Mouse (Mus musculus) midbrain, embryonic 14.5 days (tissue): ENCODE results near the gene Spag9. TPM values are rescaled to one million over a fixed set of nuclear protein-coding genes. Genes with fewer than 3 reads are reported as not detected.

Experiments used
- ATAC-seq: fragments of 200-750 bp; cut with Nextera tagmentation; 2 replicates; pipeline ENCODE4 v1.8.0; 2017; ENCODE audit warnings: moderate number of reproducible peaks, moderate library complexity; ENCODE audit not compliant: low FRiP score, low TSS enrichment
- DNase-seq: peaks from one replicate; pipeline ENCODE4 v3.0.0-alpha.2; 2015
- H3K27ac ChIP-seq: fragments of 300-500 bp; sonication (generic); replicated peaks from 2 replicates; pipeline ENCODE4 v1.5.1; 2014; ENCODE audit warnings: mild to moderate bottlenecking, low read depth, low read length, moderate library complexity
- H3K27me3 ChIP-seq: fragments of 300-500 bp; sonication (generic); 2 replicates; pipeline ENCODE4 v1.6.1; 2014; ENCODE audit warnings: low read length, control low read depth, mixed read lengths; ENCODE audit not compliant: control insufficient read depth, insufficient read depth
- H3K36me3 ChIP-seq: fragments of 300-500 bp; sonication (generic); 2 replicates; pipeline ENCODE4 v1.6.1; 2014; ENCODE audit warnings: low read length, control low read depth; ENCODE audit not compliant: control insufficient read depth, insufficient read depth
- H3K4me1 ChIP-seq: fragments of 300-500 bp; sonication (generic); 2 replicates; pipeline ENCODE4 v1.6.1; 2014; ENCODE audit warnings: mild to moderate bottlenecking, antibody characterized with exemption, low read length, control low read depth; ENCODE audit not compliant: control insufficient read depth, insufficient read depth
- H3K4me2 ChIP-seq: fragments of 300-500 bp; sonication (generic); 2 replicates; pipeline ENCODE4 v1.6.1; 2014; ENCODE audit warnings: mild to moderate bottlenecking, low read length, moderate library complexity
- H3K4me3 ChIP-seq: fragments of 300-500 bp; sonication (generic); replicated peaks from 2 replicates; pipeline ENCODE4 v1.5.1; 2014; ENCODE audit warnings: low read depth, low read length
- H3K9ac ChIP-seq: fragments of 300-500 bp; sonication (generic); replicated peaks from 2 replicates; pipeline ENCODE4 v1.6.1; 2014; ENCODE audit warnings: mild to moderate bottlenecking, low read length, moderate library complexity
- H3K9me3 ChIP-seq: fragments of 300-500 bp; sonication (generic); 2 replicates; pipeline ENCODE4 v1.6.1; 2016; ENCODE audit warnings: low read length, control low read depth, mixed read lengths; ENCODE audit not compliant: control insufficient read depth
- WGBS: fragments of 180-500 bp; shearing (Covaris S2); extraction: QIAGEN DNeasy Blood & Tissue Kit; methylation state at CpG from one replicate; pipeline ENCODE4 v1.1.7; 2014; 5-methylcytosine and 5-hydroxymethylcytosine counted together
- polyA plus RNA-seq: library from polyadenylated mRNA; unstranded; fragments of >200 nt; fragmentation: Nextera tagmentation; extraction: Ambion mirVana; gene quantifications from 2 replicates; pipeline ENCODE4 v1.2.1, GENCODE M21; 2014

Gene Spag9
- polyA plus RNA-seq, 1 experiment from 2014 or later = 140 TPM

GRCm38 (mm10) chr11:93994531-93994930 is 1.4 kb upstream of the Spag9 start:
- Histone ChIP-seq H3K4me1 (peaks cover 25% of the 10 kb centered on the region), H3K36me3 (no peaks in the 10 kb centered on the region), H3K9ac (no peak overlapping the region), H3K4me2 (peak overlapping the region; percentile 93), H3K4me3 (no peak overlapping the region), H3K9me3 (no peaks in the 10 kb centered on the region), H3K27ac (no peak overlapping the region), H3K27me3 (no peaks in the 10 kb centered on the region)
- 61% methylated on average over 5 of the region's 5 CpGs for WGBS
- DNase-seq = no peak
- ATAC-seq = no peak

GRCm38 (mm10) chr11:93995111-93995719 is 676 bp upstream of the Spag9 start:
- no peak for DNase-seq
- Histone ChIP-seq H3K36me3 (no peaks in the 10 kb centered on the region), H3K4me1 (peaks cover 25% of the 10 kb centered on the region), H3K4me3 (peak overlapping the region; percentile 84), H3K27ac (peak overlapping the region; percentile 92), H3K9me3 (no peaks in the 10 kb centered on the region), H3K27me3 (no peaks in the 10 kb centered on the region), H3K4me2 (peak overlapping the region; percentile 93), H3K9ac (peak overlapping the region; percentile 90)
- peak; percentile 3; the same call in 1 of the 2 replicates for ATAC-seq
- 10% methylated on average over 15 of the region's 15 CpGs for WGBS

GRCm38 (mm10) chr11:93996306-93997140 is 632 bp downstream of the Spag9 start:
- peak overlapping the region; percentile 92 for H3K27ac ChIP-seq
- H3K4me3 ChIP-seq = peak overlapping the region; percentile 84
- H3K9me3 ChIP-seq = no peaks in the 10 kb centered on the region
- DNase-seq = peak; percentile 20
- H3K9ac ChIP-seq = peak overlapping the region; percentile 90
- peaks cover 25% of the 10 kb centered on the region for H3K4me1 ChIP-seq
- peak; percentile 68 for ATAC-seq
- H3K27me3 ChIP-seq = no peaks in the 10 kb centered on the region
- peak overlapping the region; percentile 93 for H3K4me2 ChIP-seq
- H3K36me3 ChIP-seq = no peaks in the 10 kb centered on the region
- WGBS = under 1% methylated on average over 58 of the region's 58 CpGs

DNA sequence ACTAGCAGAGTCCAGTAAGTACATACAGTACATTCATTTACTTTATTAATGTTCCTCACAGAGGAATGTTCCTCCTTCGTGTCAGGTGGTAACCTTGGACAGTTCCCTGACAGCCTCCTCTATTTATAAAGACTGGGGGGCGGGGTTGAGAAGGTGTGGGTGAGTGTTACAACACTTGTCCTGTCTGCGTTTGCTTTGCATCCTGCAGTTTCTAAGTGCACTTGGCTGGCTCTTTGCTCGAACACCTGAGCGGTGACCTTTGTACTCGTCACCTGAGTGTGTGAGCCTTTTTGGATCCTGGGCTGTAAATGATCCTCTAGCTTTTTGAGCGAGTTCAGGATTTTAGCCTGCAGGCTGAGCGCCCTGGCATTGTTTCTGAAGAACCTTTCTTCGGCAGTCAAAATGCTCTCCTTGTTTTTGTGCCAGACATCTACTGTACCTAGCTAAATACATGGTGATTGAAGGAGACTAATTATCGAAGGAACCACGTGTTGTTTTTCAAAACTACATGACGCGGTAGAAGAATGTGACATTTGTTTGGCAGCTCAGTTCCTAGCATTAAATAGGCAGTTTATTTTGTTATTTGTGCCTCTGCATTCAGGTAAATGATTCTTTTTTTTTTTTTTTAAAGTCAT is 1.4 kb downstream of the Spag9 start:
- no peak for DNase-seq
- Histone ChIP-seq H3K4me2 (peak overlapping the region; percentile 93), H3K4me1 (peaks cover 25% of the 10 kb centered on the region), H3K27me3 (no peaks in the 10 kb centered on the region), H3K4me3 (peak overlapping the region; percentile 84), H3K27ac (no peak overlapping the region), H3K36me3 (no peaks in the 10 kb centered on the region), H3K9ac (peak overlapping the region; percentile 27; the same call in 1 of the 2 replicates), H3K9me3 (no peaks in the 10 kb centered on the region)
- ATAC-seq = no peak
- WGBS = 38% methylated on average over 13 of the region's 13 CpGs

GRCm38 (mm10) chr11:93999276-93999675 is 3.4 kb downstream of the Spag9 start:
- Histone ChIP-seq H3K36me3 (no peaks in the 10 kb centered on the region), H3K9me3 (no peaks in the 10 kb centered on the region), H3K27me3 (no peaks in the 10 kb centered on the region), H3K4me2 (no peak overlapping the region), H3K4me3 (no peak overlapping the region), H3K27ac (no peak overlapping the region), H3K9ac (no peak overlapping the region), H3K4me1 (peaks cover 25% of the 10 kb centered on the region)
- ATAC-seq (no peak), DNase-seq (no peak)

GRCm38 (mm10) chr11:94003346-94003745 is 7.5 kb downstream of the Spag9 start:
- Histone ChIP-seq H3K9me3 (no peaks in the 10 kb centered on the region), H3K36me3 (no peaks in the 10 kb centered on the region), H3K9ac (no peak overlapping the region), H3K27me3 (no peaks in the 10 kb centered on the region), H3K27ac (no peak overlapping the region), H3K4me1 (peaks cover 2% of the 10 kb centered on the region; the same call in 1 of the 2 replicates), H3K4me3 (no peak overlapping the region), H3K4me2 (no peak overlapping the region)
- DNase-seq (no peak), ATAC-seq (no peak)
- WGBS = 96% methylated on average over 2 of the region's 2 CpGs

DNA sequence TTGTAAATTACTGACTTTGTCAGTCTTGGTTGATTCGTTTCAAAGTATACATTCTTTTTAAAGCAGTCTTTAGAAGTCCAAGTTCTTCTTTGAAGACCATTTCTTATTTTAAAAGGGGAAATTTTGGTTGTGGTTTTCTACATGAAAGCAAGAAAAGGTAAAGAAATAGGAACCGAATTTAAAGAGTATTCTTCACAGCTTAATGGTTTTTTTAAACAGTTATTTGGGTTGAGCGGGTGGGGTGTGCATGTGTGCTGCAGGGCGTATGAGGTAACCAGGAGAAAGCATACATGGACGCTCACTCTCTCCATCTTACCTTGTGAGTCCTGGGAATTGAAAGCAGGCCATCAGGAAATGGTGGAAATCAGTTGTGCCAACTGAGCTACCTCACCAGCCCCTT is 23.2 kb downstream of the Spag9 start:
- no peaks in the 10 kb centered on the region for H3K9me3 ChIP-seq
- 95% methylated on average over 5 of the region's 5 CpGs for whole genome bisulfite sequencing
- DNase-seq (no peak), ATAC-seq (no peak)
- no peaks in the 10 kb centered on the region for H3K27me3 ChIP-seq
- no peak overlapping the region for H3K4me2 ChIP-seq
- H3K4me3 ChIP-seq = no peak overlapping the region
- no peaks in the 10 kb centered on the region for H3K4me1 ChIP-seq
- H3K9ac ChIP-seq = no peak overlapping the region
- H3K36me3 ChIP-seq = 0 out of 2 replicates have a peak, but pooled peaks cover 6% of the 10 kb centered on the region
- no peak overlapping the region for H3K27ac ChIP-seq

DNA sequence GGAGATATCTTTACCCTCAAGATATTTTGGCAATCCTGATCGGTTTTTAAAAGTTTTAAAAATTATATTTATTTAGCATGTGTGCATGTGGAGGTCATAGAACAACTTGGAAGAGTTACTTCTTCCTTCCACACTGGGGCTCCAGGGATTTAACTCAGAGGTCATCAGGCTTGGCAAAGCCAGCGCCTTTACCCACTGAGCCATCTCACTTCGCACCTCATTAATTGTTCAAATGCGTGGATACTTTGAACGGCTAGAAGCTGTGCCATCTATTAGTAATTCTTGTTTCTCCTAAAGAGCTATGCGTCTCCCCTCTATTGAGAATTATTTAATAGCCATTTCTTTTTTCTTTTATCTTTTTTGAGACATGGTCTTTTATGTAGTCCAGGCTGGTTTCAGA is 24.5 kb downstream of the Spag9 start:
- H3K27ac ChIP-seq = no peak overlapping the region
- DNase-seq (no peak), ATAC-seq (no peak)
- H3K9ac ChIP-seq = no peak overlapping the region
- 0 out of 2 replicates have a peak, but pooled peaks cover 6% of the 10 kb centered on the region for H3K36me3 ChIP-seq
- no peaks in the 10 kb centered on the region for H3K4me1 ChIP-seq
- no peaks in the 10 kb centered on the region for H3K9me3 ChIP-seq
- H3K4me2 ChIP-seq = no peak overlapping the region
- no peaks in the 10 kb centered on the region for H3K27me3 ChIP-seq
- no peak overlapping the region for H3K4me3 ChIP-seq
- 61% methylated on average over 6 of the region's 6 CpGs for WGBS
